Mouse (Mus musculus): ENCODE measurements around the gene 9430038I01Rik.

DNA sequence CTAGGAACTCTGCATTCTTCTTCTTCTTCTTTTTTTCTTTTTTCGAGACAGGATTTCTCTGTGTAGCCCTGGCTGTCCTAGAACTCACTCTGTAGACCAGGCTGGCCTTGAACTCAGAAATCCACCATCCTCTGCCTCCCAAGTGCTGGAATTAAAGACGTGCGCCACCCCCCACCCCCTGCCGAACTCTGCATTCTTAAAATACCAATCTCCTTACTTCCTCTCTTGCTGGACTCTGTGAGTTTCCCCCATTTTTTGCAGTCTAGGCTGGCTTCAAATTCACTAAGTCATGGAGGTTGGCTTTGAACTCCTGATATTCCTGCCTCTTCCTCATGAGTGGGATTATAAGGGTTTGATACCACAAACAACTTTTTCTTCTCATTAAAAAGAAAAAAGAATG is 16.1 kb upstream of the 9430038I01Rik start:
- TF ChIP-seq POLR2A (IDR thresholded peaks at IDR 0.05; ENCODE audit: low read depth, low read length) (no peak), CTCF (IDR thresholded peaks at IDR 0.05; ENCODE audit: extremely low read depth, insufficient read depth, insufficient read length, insufficient replicate concordance) (no peak)
